Mouse (Mus musculus) left cerebral cortex, adult 2 months (tissue): ENCODE data around the gene Grid2ip. TPM values are rescaled to one million over a fixed set of nuclear protein-coding genes. Genes with fewer than 3 reads are reported as not detected.

Source experiments
- DNase-seq, 2 experiments: peaks; one replicate each; pipeline ENCODE4 v3.0.0; 2021 to 2022; ENCODE audit warnings: low spot score in 2 of 2, mixed read lengths in 1 of 2; ENCODE audit errors: extremely low spot score in 1 of 2
- H3K27ac ChIP-seq: fragments of 200-600 bp; 2 replicates; pipeline ENCODE4 v1.8.1; 2022
- H3K4me3 ChIP-seq: fragments of 200-600 bp; 2 replicates; pipeline ENCODE4 v1.8.1; 2022
- CTCF ChIP-seq: fragments of 200-600 bp; IDR thresholded peaks from 2 replicates; pipeline ENCODE4 v1.8.1; 2022; ENCODE audit warnings: antibody characterized with exemption, mild to moderate bottlenecking, moderate library complexity
- intact Hi-C: fragments of 180-260 bp; cut with DNase I; formaldehyde crosslinking; loops from one replicate; pipeline ENCODE4 v1.15.1; 2025
- total RNA-seq, 2 experiments: library from RNA; stranded (reverse); gene quantifications; 2 replicates each; pipeline ENCODE4 v1.2.3; 2021

Grid2ip gene
- total RNA-seq, 2 experiments from 2014 or later = 2.2 to 2.7 TPM

DNA sequence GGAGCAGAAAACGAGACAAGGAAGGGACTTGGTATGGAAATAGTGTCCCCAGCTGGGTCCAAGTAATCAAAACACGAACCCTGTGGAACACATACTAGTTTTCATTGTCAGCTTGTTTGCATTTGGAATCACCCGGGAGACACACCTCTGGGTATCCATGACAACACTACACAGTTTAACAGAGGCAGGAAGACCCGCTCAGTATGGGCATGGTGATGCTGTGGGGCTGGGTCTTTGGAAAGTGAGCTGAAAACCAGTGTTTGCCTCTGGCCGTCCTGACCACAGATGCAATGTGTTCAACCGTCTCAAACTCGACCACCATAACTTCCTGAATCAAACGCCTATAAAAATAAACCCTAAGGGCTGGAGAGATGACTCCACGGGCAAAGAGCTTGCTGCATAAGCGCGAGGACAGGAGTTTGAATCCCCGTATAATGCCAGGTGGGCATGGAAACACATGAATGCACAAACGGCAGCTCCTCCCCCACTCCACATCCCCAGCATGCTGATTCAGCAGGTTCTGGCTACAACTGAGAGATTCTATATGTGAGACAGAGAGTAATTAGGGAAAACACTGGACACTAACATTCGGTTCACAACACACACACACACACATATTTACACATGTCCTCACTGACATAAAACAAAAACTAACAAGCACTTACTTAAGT lies 22.6 kb upstream of the Grid2ip start:
- intact Hi-C loops = loop anchor here (5.0 kb wide), 1 partner anchor 88 kb away; no protein-coding TSS in a partner anchor
- H3K4me3 ChIP-seq = no peak overlapping the region
- no peak overlapping the region for H3K27ac ChIP-seq
- TF ChIP-seq CTCF = no peak
- DNase-seq = no peak

DNA sequence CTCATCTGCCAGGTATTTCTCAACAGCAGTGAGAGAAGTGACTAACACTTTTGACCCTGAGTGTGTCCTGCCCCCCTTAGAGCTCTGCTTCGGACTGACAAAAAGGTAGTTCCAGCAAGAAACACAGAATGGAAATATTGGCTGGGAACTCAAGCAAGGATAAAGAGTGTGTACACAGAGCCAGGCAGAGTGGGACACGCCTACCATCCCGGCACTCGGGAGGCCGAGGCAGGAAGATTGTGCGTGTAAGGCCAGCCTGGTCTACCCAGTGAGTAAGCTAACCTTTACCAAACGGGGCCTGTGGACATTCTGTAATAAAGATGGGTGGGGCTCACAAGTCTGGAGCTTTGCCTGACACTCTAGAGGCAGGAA lies 22.1 kb upstream of the Grid2ip start:
- Histone ChIP-seq H3K27ac (no peak overlapping the region), H3K4me3 (no peak overlapping the region)
- intact Hi-C loops = no loop called here
- DNase-seq = no peak
- TF ChIP-seq CTCF = no peak

DNA sequence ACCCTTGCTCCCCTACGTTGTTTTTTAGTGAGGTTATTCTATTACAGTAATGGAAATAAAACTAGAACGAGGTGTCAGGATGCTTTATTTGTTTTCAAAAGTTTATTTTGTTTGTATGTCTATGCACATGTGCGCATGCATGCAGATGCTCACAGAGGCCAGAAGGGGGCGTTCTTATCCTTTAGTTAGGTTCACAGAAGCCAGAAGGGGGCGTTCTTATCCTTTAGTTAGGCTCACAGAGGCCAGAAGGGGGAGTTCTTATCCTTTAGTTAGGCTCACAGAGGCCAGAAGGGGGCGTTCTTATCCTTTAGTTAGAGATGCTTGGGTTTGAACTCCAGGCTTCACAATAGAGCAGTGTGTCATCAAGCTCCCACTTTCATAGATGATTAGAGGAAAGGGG lies 20.6 kb upstream of the Grid2ip start:
- intact Hi-C loops = no loop called here
- Histone ChIP-seq H3K27ac (no peak overlapping the region), H3K4me3 (no peak overlapping the region)
- peak; percentile 14 for TF ChIP-seq CTCF
- DNase-seq = no peak

- TF ChIP-seq CTCF = no peak
- no peak for DNase-seq
- Histone ChIP-seq H3K4me3 (no peak overlapping the region), H3K27ac (no peak overlapping the region)
- intact Hi-C loops = no loop called here
These were observed 17.5 kb upstream of the Grid2ip start for GRCm38 (mm10) chr5:143339603-143340002.

- Histone ChIP-seq H3K4me3 (no peak overlapping the region), H3K27ac (no peak overlapping the region)
- DNase-seq = no peak
- intact Hi-C loops = no loop called here
- no peak for TF ChIP-seq CTCF
These were observed 10.8 kb upstream of the Grid2ip start for GRCm38 (mm10) chr5:143346367-143346766.

- DNase-seq = no peak
- no peak for TF ChIP-seq CTCF
- no peak overlapping the region for H3K27ac ChIP-seq
- no peak overlapping the region for H3K4me3 ChIP-seq
- intact Hi-C loops = no loop called here
These were observed 1.1 kb upstream of the Grid2ip start for GRCm38 (mm10) chr5:143356017-143356416.

DNA sequence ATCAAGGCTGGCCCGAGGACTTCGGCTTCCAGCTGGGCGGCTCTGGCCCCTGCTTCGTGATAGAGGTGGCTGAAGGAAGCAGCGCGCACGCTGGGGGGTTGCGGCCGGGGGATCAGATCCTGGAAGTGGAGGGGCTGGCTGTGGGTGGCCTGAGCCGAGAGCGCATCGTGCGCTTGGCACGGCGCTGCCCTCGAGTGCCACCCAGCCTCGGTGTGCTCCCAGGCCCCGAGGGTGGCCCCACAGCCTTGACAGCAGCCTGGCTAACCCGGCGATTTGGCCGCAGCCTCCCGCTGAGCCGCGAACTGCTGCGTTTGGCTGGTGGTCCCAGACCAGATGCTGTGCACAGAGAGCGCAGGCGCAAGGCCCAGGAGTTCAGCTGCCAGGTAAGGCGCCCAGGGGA lies 426 bp downstream of the Grid2ip start:
- TF ChIP-seq CTCF = no peak
- intact Hi-C loops = no loop called here
- no peak for DNase-seq

GRCm38 (mm10) chr5:143359263-143359662 lies 2.1 kb downstream of the Grid2ip start:
- TF ChIP-seq CTCF = peak; percentile 24
- intact Hi-C loops = no loop called here
- no peak overlapping the region for H3K27ac ChIP-seq
- H3K4me3 ChIP-seq = no peak overlapping the region
- DNase-seq = no peak

More for the DNA sequence above, 426 bp downstream of the Grid2ip start:
- H3K27ac ChIP-seq = no peak overlapping the region
- no peak overlapping the region for H3K4me3 ChIP-seq

GRCm38 (mm10) chr5:143360000-143360399 lies 2.9 kb downstream of the Grid2ip start:
- peak; percentile 40 for TF ChIP-seq CTCF
- no peak overlapping the region for H3K4me3 ChIP-seq
- intact Hi-C loops = no loop called here
- H3K27ac ChIP-seq = no peak overlapping the region
- no peak for DNase-seq

GRCm38 (mm10) chr5:143361428-143361827 lies 4.3 kb downstream of the Grid2ip start:
- no peak for TF ChIP-seq CTCF

GRCm38 (mm10) chr5:143363678-143364615 lies 6.8 kb downstream of the Grid2ip start:
- intact Hi-C loops = no loop called here
- no peak for DNase-seq
- TF ChIP-seq CTCF = no peak
- Histone ChIP-seq H3K27ac (no peak overlapping the region), H3K4me3 (peak overlapping the region; percentile 55)

More at GRCm38 (mm10) chr5:143361428-143361827, 4.3 kb downstream of the Grid2ip start:
- Histone ChIP-seq H3K27ac (no peak overlapping the region), H3K4me3 (no peak overlapping the region)
- intact Hi-C loops = no loop called here
- DNase-seq = no peak

- TF ChIP-seq CTCF = no peak
- intact Hi-C loops = no loop called here
- no peak overlapping the region for H3K27ac ChIP-seq
- DNase-seq = no peak
- no peak overlapping the region for H3K4me3 ChIP-seq
These were observed 10.8 kb downstream of the Grid2ip start for GRCm38 (mm10) chr5:143367931-143368330.
